ENCODE assay signal across 14 mouse cellular contexts in the genomic region with DNA sequence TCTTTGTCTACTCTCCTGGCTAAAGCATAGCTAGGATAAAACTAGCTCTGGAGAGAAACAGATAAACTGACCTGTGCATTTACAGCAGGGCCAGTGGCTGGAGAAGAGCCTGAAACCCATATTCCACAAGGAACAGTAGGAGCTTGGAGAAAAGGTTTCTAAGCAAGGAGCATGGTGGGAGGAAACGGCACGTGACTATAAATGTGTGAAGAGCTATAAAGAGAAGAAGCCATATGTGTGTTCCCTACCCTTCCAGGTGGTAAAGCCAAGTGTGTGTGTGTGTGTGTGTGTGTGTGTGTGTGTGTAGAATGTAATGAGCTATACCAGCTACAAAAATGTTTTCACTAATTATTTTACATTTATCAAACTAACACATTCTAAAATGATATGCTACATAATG.
"Had no signal": no experiment of that assay in that cellular context is flagged by ENCODE, and none has a peak within 500 bp of the region (broad histone marks: within the 10 kb centered on the region; RNA-seq: fewer than 3 reads in every experiment).

No protein-coding gene starts in this region.

- H3K4me3 ChIP-seq: limb, embryonic 10.5 days; liver, embryonic 15.5 days; midbrain, embryonic 13.5 days had no signal

- ATAC-seq: intestine, postnatal 0 days; lung, postnatal 0 days; midbrain, embryonic 13.5 days had no signal

- DNase-seq: kidney, adult 8-10 months; kidney, postnatal 36 days; layer of hippocampus, adult 9-11 months; layer of hippocampus, postnatal 36 days; lung, adult 2 months; lung, postnatal 36 days; thymus, adult 2 months; thymus, postnatal 25 days had no signal

- H3K4me1 ChIP-seq: limb, embryonic 10.5 days; liver, embryonic 15.5 days; midbrain, embryonic 13.5 days had no signal

- H3K27ac ChIP-seq: limb, embryonic 10.5 days; liver, embryonic 15.5 days; midbrain, embryonic 13.5 days; stomach, postnatal 0 days had no signal
